Mouse (Mus musculus): ENCODE measurements around the gene Tmem108. TPM values are rescaled to one million over a fixed set of nuclear protein-coding genes. Genes with fewer than 3 reads are reported as not detected.

The Tmem108 gene
- polyA plus RNA-seq, 1 experiment from 2014 or later: 1.2 TPM

DNA sequence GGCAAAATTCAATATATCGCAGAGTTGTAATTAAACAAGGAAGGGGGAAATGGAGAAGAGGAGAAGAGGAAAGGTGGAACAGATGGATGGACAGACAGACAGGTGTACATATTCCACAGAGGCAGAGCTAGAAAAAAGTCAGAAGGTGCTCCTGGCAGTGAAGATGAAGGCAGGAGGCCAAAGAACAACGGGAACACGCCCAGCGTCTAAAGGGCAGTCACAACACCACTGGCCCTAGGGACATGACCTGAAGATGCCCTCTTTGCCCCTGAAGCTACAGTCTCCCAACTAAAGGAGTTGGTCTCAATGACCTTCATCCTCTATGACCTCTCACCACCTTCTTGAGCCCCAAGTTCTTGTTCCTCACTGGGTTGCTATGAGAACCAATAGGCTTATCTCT, 46.3 kb downstream of the Tmem108 start:
- no peak overlapping the region for H3K9ac ChIP-seq (replicated peaks)
- no peak for DNase-seq
- H3K9me3 ChIP-seq (ENCODE audit: low read length): no peaks in the 10 kb centered on the region
- H3K36me3 ChIP-seq (replicated peaks; ENCODE audit: insufficient read depth, low read length): no peaks in the 10 kb centered on the region
- no peak for ATAC-seq
- H3K4me1 ChIP-seq (ENCODE audit: insufficient read depth): no peaks in the 10 kb centered on the region
- H3K4me2 ChIP-seq (ENCODE audit: low read depth, low read length): no peak overlapping the region
- WGBS (ENCODE audit: insufficient replicate concordance): 84% methylated on average over 4 of the region's 4 CpGs
- no peaks in the 10 kb centered on the region for H3K27me3 ChIP-seq (ENCODE audit: insufficient read depth, low read length)
- no peak overlapping the region for H3K4me3 ChIP-seq (ENCODE audit: low read depth, low read length)
- TF ChIP-seq CTCF (IDR thresholded peaks at IDR 0.05; ENCODE audit: low read depth): no peak
- no peak overlapping the region for H3K27ac ChIP-seq (ENCODE audit: low read depth)

DNA sequence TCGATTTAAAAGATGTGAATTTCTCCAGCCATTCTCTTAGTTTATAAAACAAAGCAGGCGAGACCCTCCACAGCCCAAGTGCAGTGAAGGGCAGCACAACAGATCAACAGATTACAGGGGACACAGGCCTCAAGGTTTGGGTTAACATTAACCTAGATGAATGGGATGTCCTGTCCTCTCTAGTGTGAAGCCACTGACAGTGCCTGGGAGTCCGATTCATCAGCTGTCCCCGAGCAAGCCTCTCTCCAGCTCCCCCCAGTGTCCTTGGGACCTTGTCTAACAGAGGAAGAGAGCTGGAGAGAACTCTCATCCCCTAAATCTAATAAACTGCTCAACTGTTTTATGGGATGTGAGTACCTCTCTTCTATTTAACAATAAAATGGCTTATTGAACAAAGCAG, 48.4 kb downstream of the Tmem108 start:
- Histone ChIP-seq H3K27me3 (ENCODE audit: insufficient read depth, low read length) (no peaks in the 10 kb centered on the region), H3K4me2 (ENCODE audit: low read depth, low read length) (no peak overlapping the region), H3K9ac (replicated peaks) (no peak overlapping the region), H3K27ac (ENCODE audit: low read depth) (no peak overlapping the region), H3K4me3 (ENCODE audit: low read depth, low read length) (no peak overlapping the region), H3K4me1 (ENCODE audit: insufficient read depth) (no peaks in the 10 kb centered on the region), H3K36me3 (replicated peaks; ENCODE audit: insufficient read depth, low read length) (no peaks in the 10 kb centered on the region), H3K9me3 (ENCODE audit: low read length) (no peaks in the 10 kb centered on the region)
- DNase-seq (no peak), ATAC-seq (no peak)
- TF ChIP-seq EP300 (IDR thresholded peaks at IDR 0.05; ENCODE audit: low read depth) (no peak), CTCF (IDR thresholded peaks at IDR 0.05; ENCODE audit: low read depth) (no peak)
- WGBS (ENCODE audit: insufficient replicate concordance): 60% methylated on average over 4 of the region's 4 CpGs

DNA sequence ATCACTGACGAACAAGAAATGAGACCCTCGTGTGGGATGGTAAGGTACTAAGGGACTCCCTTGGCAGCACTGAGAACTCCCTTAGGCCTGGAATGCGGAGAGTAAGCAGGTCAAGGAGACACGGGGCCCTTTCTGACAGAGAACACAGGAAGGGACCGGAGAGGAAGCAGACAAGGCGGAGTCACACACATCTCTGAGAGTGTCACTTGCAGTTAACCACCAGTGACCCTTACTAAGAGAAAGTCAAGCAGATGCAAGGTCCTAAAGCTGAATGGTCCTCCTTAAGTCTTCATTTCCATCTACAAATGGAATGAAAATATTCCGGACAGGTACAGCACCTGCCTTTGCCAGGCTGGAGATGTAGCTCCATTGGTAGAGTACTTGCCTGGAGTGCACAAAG, 48.9 kb downstream of the Tmem108 start:
- WGBS (ENCODE audit: insufficient replicate concordance): 47% methylated on average over 7 of the region's 7 CpGs
- DNase-seq (no peak), ATAC-seq (no peak)
- H3K9me3 ChIP-seq (ENCODE audit: low read length): no peaks in the 10 kb centered on the region
- no peaks in the 10 kb centered on the region for H3K27me3 ChIP-seq (ENCODE audit: insufficient read depth, low read length)
- no peaks in the 10 kb centered on the region for H3K4me1 ChIP-seq (ENCODE audit: insufficient read depth)
- no peak overlapping the region for H3K9ac ChIP-seq (replicated peaks)
- H3K4me3 ChIP-seq (ENCODE audit: low read depth, low read length): no peak overlapping the region
- H3K4me2 ChIP-seq (ENCODE audit: low read depth, low read length): no peak overlapping the region
- TF ChIP-seq CTCF (IDR thresholded peaks at IDR 0.05; ENCODE audit: low read depth) (no peak), EP300 (IDR thresholded peaks at IDR 0.05; ENCODE audit: low read depth) (no peak)
- no peaks in the 10 kb centered on the region for H3K36me3 ChIP-seq (replicated peaks; ENCODE audit: insufficient read depth, low read length)
- no peak overlapping the region for H3K27ac ChIP-seq (ENCODE audit: low read depth)

DNA sequence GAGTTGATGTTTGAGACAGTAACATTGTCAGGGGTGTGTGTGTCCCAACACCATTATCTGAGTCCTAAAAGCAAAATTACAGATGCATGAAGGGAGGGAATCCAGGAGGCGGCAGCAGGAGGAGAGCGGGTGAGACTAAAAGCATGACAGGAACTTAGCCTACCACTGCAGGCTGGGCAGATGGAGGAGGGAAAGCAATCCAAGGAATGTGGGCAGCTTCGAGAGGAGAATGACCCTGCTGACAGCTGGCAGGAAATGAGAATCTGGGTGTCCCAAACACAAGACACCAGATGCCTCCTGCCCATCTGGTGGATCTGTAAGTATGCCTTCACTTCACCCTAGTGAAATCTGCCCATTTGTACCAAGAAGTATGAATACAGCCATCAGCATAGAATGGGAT, 51.9 kb downstream of the Tmem108 start:
- no peak overlapping the region for H3K4me2 ChIP-seq (ENCODE audit: low read depth, low read length)
- ATAC-seq (no peak), DNase-seq (no peak)
- TF ChIP-seq CTCF (IDR thresholded peaks at IDR 0.05; ENCODE audit: low read depth) (no peak), EP300 (IDR thresholded peaks at IDR 0.05; ENCODE audit: low read depth) (no peak)
- 50% methylated on average over 3 of the region's 3 CpGs for WGBS (ENCODE audit: insufficient replicate concordance)
- no peaks in the 10 kb centered on the region for H3K27me3 ChIP-seq (ENCODE audit: insufficient read depth, low read length)
- no peaks in the 10 kb centered on the region for H3K9me3 ChIP-seq (ENCODE audit: low read length)
- H3K27ac ChIP-seq (ENCODE audit: low read depth): no peak overlapping the region
- H3K36me3 ChIP-seq (replicated peaks; ENCODE audit: insufficient read depth, low read length): no peaks in the 10 kb centered on the region
- H3K4me1 ChIP-seq (ENCODE audit: insufficient read depth): no peaks in the 10 kb centered on the region
- no peak overlapping the region for H3K4me3 ChIP-seq (ENCODE audit: low read depth, low read length)
- no peak overlapping the region for H3K9ac ChIP-seq (replicated peaks)

DNA sequence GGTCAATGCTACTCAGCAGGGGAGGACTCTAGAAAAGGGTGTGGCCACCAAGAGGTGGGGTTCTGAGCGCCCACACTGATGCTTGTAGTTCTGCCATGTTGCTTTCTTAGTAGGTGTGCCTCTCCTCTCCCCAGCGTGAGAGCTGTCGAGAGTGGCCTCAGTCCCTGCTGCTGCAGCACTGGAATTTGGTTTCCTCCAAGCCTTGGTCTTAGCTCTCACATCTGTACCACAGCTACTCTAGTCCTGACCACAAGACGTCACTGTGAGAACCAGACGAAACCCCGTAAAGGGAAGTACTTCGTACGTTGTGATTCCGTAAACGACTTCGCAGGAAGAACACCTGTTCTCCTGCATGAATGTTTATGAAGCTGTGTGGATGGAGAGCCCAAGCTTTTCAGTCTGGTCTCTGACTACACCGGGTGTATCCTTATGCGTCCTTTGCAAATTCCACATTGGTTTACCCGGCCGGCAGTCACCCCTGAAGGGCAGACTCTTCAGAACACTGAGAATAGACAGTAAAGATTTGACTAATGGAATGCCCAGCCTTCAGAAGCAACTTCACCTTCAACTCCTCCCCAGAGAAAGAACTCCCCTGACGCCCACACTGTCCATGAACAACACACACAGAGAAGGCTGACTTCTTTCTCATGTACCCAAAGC, 53.0 kb downstream of the Tmem108 start:
- H3K4me3 ChIP-seq (ENCODE audit: low read depth, low read length): no peak overlapping the region
- no peaks in the 10 kb centered on the region for H3K4me1 ChIP-seq (ENCODE audit: insufficient read depth)
- no peak overlapping the region for H3K4me2 ChIP-seq (ENCODE audit: low read depth, low read length)
- H3K9me3 ChIP-seq (ENCODE audit: low read length): no peaks in the 10 kb centered on the region
- no peaks in the 10 kb centered on the region for H3K36me3 ChIP-seq (replicated peaks; ENCODE audit: insufficient read depth, low read length)
- 41% methylated on average over 16 of the region's 16 CpGs for WGBS (ENCODE audit: insufficient replicate concordance)
- H3K9ac ChIP-seq (replicated peaks): no peak overlapping the region
- DNase-seq: peak; percentile 21
- ATAC-seq: peak; percentile 51
- peak overlapping the region; percentile 44; the same call in 1 of the 2 replicates for H3K27ac ChIP-seq (ENCODE audit: low read depth)
- TF ChIP-seq EP300 (IDR thresholded peaks at IDR 0.05; ENCODE audit: low read depth) (no peak), CTCF (IDR thresholded peaks at IDR 0.05; ENCODE audit: low read depth) (peak; percentile 24; the same call in 1 of the 2 replicates)
- H3K27me3 ChIP-seq (ENCODE audit: insufficient read depth, low read length): no peaks in the 10 kb centered on the region

DNA sequence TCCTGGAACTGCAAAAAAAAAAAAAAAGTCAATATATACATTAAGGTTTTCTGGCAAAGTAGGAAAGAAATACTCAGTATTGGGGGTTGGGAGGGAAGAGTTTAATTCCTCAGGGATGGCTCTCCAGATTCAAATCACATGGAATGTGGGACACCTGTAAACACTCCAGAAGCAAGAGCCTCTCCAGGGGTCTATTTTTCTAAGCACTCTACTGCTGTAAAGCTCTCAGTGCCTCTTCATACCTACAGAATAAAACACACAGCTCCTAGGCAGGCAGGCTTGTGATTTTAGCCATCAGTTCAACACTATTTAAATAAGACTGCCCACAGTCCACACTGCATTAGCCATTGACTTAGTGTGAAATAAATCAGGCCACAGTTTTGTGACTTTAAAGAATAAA, 53.8 kb downstream of the Tmem108 start:
- no peaks in the 10 kb centered on the region for H3K4me1 ChIP-seq (ENCODE audit: insufficient read depth)
- H3K27me3 ChIP-seq (ENCODE audit: insufficient read depth, low read length): no peaks in the 10 kb centered on the region
- no peak overlapping the region for H3K9ac ChIP-seq (replicated peaks)
- H3K4me3 ChIP-seq (ENCODE audit: low read depth, low read length): no peak overlapping the region
- H3K4me2 ChIP-seq (ENCODE audit: low read depth, low read length): no peak overlapping the region
- H3K36me3 ChIP-seq (replicated peaks; ENCODE audit: insufficient read depth, low read length): no peaks in the 10 kb centered on the region
- ATAC-seq (no peak), DNase-seq (no peak)
- TF ChIP-seq EP300 (IDR thresholded peaks at IDR 0.05; ENCODE audit: low read depth): no peak
- no peak for TF ChIP-seq CTCF (IDR thresholded peaks at IDR 0.05; ENCODE audit: low read depth)
- H3K27ac ChIP-seq (ENCODE audit: low read depth): no peak overlapping the region
- H3K9me3 ChIP-seq (ENCODE audit: low read length): no peaks in the 10 kb centered on the region

All from liver, postnatal 0 days (tissue).